Mouse (Mus musculus) hindbrain, postnatal 0 days (tissue): Measurements from ENCODE around the gene Rnaseh2a. TPM values are rescaled to one million over a fixed set of nuclear protein-coding genes. Genes with fewer than 3 reads are reported as not detected.

ENCODE experiments used
- ATAC-seq: fragments of 200-750 bp; cut with Nextera tagmentation; 2 replicates; pipeline ENCODE4 v1.8.0; 2017; ENCODE audit warnings: mild to moderate bottlenecking, moderate TSS enrichment, moderate library complexity
- DNase-seq: peaks from one replicate; pipeline ENCODE4 v3.0.0-alpha.2; 2015; ENCODE audit warnings: low spot score
- H3K27ac ChIP-seq: fragments of 300-500 bp; sonication (generic); 2 replicates; pipeline ENCODE4 v1.5.1; 2014; ENCODE audit warnings: mild to moderate bottlenecking
- H3K27me3 ChIP-seq: fragments of 300-500 bp; sonication (generic); 2 replicates; pipeline ENCODE4 v1.6.1; 2014; ENCODE audit warnings: low read length, mixed read lengths; ENCODE audit not compliant: insufficient read depth
- H3K36me3 ChIP-seq: fragments of 300-500 bp; sonication (generic); 2 replicates; pipeline ENCODE4 v1.6.1; 2014; ENCODE audit warnings: low read length, mixed read lengths; ENCODE audit not compliant: insufficient read depth
- H3K4me1 ChIP-seq: fragments of 300-500 bp; sonication (generic); 2 replicates; pipeline ENCODE4 v1.6.1; 2014; ENCODE audit warnings: antibody characterized with exemption, low read length, mixed read lengths; ENCODE audit not compliant: insufficient read depth
- H3K4me2 ChIP-seq: fragments of 300-500 bp; sonication (generic); 2 replicates; pipeline ENCODE4 v1.6.1; 2014; ENCODE audit warnings: low read depth, mild to moderate bottlenecking, low read length, moderate library complexity, mixed read lengths
- H3K4me3 ChIP-seq: fragments of 300-500 bp; sonication (generic); 2 replicates; pipeline ENCODE4 v1.5.1; 2014; ENCODE audit warnings: low read length
- H3K9ac ChIP-seq: fragments of 300-500 bp; sonication (generic); replicated peaks from 2 replicates; pipeline ENCODE4 v1.6.1; 2014; ENCODE audit warnings: mild to moderate bottlenecking, low read length, moderate library complexity, mixed read lengths
- H3K9me3 ChIP-seq: fragments of 300-500 bp; sonication (generic); 2 replicates; pipeline ENCODE4 v1.6.1; 2016; ENCODE audit warnings: low read length, mixed read lengths
- CTCF ChIP-seq: IDR thresholded peaks from 2 replicates; pipeline ENCODE4 v1.5.1; 2016; ENCODE audit warnings: antibody characterized with exemption, control low read depth, low read depth
- WGBS: fragments of 180-500 bp; shearing (Covaris S2); extraction: QIAGEN DNeasy Blood & Tissue Kit; methylation state at CpG from one replicate; pipeline ENCODE4 v1.1.7; 2014; 5-methylcytosine and 5-hydroxymethylcytosine counted together
- polyA plus RNA-seq: library from polyadenylated mRNA; unstranded; fragments of >200 nt; fragmentation: Nextera tagmentation; extraction: Ambion mirVana; gene quantifications from 2 replicates; pipeline ENCODE4 v1.2.1, GENCODE M21; 2015
- total RNA-seq: library from RNA; depleted of rRNA; stranded (reverse); fragments of >200 nt; gene quantifications from 2 replicates; pipeline ENCODE4 v1.2.3, GENCODE M21; 2014; rRNA removed

Rnaseh2a gene
- total RNA-seq (37.3 and 45.9 TPM in 2 replicates), polyA plus RNA-seq (59.0 and 59.7 TPM in 2 replicates)

- Histone ChIP-seq H3K4me2 (peak within 1 kb of the TSS; percentile 88), H3K27me3 (no peaks in the 10 kb centered on the region), H3K9me3 (no peaks in the 10 kb centered on the region), H3K4me3 (peak within 1 kb of the TSS; percentile 73), H3K36me3 (peaks cover 18% of the 10 kb centered on the region; the same call in 1 of the 2 replicates), H3K27ac (peak within 1 kb of the TSS; percentile 91), H3K4me1 (peaks cover 17% of the 10 kb centered on the region), H3K9ac (peak within 1 kb of the TSS; percentile 88)
- peak; percentile 91 for DNase-seq
- ATAC-seq, result peak; percentile 79
- WGBS, result under 1% methylated on average over 54 of the region's 56 CpGs
- TF ChIP-seq CTCF, result no peak
Measured at GRCm38 (mm10) chr8:84969241-84970134, at the start of gene Rnaseh2a, which contains the start of the genes Gm49661 and Prdx2. TSS of gene Rnaseh2a (minus strand) at chr8:84969767. TSS of gene Gm49661 (minus strand) at chr8:84969433. TSS of gene Prdx2 (plus strand) at chr8:84969587.

GRCm38 (mm10) chr8:85017209-85017608 lies 47.6 kb upstream of the Rnaseh2a start:
- TF ChIP-seq CTCF, result 0 out of 2 replicates have a peak, but pooled peaks have one; percentile 11
- WGBS, result 43% methylated on average over 5 of the region's 5 CpGs
- Histone ChIP-seq H3K36me3 (peaks cover 25% of the 10 kb centered on the region), H3K9me3 (no peaks in the 10 kb centered on the region), H3K27ac (no peak overlapping the region), H3K9ac (no peak overlapping the region), H3K4me3 (no peak overlapping the region), H3K27me3 (peaks cover 5% of the 10 kb centered on the region; the same call in 1 of the 2 replicates), H3K4me1 (no peaks in the 10 kb centered on the region), H3K4me2 (no peak overlapping the region)
- ATAC-seq (no peak), DNase-seq (no peak)

- Histone ChIP-seq H3K27me3 (peaks cover 7% of the 10 kb centered on the region; the same call in 1 of the 2 replicates), H3K4me2 (no peak overlapping the region), H3K36me3 (peaks cover 25% of the 10 kb centered on the region), H3K4me3 (no peak overlapping the region), H3K9me3 (no peaks in the 10 kb centered on the region), H3K9ac (no peak overlapping the region), H3K27ac (no peak overlapping the region), H3K4me1 (no peaks in the 10 kb centered on the region)
- TF ChIP-seq CTCF, result no peak
- 65% methylated on average over 10 of the region's 10 CpGs for WGBS
- DNase-seq (no peak), ATAC-seq (no peak)
Measured at GRCm38 (mm10) chr8:85016724-85017123, 47.2 kb upstream of the Rnaseh2a start.

DNA sequence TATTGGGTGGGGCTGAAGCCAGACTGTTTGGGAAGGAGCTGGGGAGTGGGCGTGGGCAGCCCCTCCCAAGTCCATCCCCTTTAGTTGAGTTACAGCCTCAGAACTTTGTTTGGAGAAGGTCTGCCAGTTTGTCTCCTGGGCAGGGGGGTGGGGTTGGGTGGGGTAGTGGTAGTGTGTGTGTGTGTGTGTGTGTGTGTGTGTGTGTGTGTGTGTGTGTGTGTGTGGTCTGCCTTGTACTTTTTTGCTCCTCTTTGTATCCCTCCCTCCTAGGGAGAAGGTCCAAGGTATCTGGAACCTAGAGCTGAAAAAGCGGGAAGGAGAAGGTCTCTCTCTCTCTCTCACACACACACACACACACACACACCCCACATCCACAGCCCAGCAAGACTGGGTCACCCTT lies 44.9 kb upstream of the Rnaseh2a start, which contains the start of gene Best2:
Gene Best2 (minus strand): TSS at position 101 of the 400 bp plus-strand sequence.
- no peak for ATAC-seq
- peak within 1 kb of the TSS; percentile 56 for H3K4me2 ChIP-seq
- H3K27me3 ChIP-seq, result peaks cover 16% of the 10 kb centered on the region; the same call in 1 of the 2 replicates
- H3K9ac ChIP-seq, result no peak within 1 kb of the TSS
- no peaks in the 10 kb centered on the region for H3K4me1 ChIP-seq
- 60% methylated on average over 2 of the region's 2 CpGs for WGBS
- peak within 1 kb of the TSS; percentile 28 for H3K4me3 ChIP-seq
- H3K9me3 ChIP-seq, result no peaks in the 10 kb centered on the region
- H3K27ac ChIP-seq, result no peak within 1 kb of the TSS
- H3K36me3 ChIP-seq, result peaks cover 20% of the 10 kb centered on the region
- DNase-seq, result no peak
- no peak for TF ChIP-seq CTCF

- ATAC-seq, result peak; percentile 79
Measured at GRCm38 (mm10) chr8:85013230-85013840, 43.8 kb upstream of the Rnaseh2a start.

DNA sequence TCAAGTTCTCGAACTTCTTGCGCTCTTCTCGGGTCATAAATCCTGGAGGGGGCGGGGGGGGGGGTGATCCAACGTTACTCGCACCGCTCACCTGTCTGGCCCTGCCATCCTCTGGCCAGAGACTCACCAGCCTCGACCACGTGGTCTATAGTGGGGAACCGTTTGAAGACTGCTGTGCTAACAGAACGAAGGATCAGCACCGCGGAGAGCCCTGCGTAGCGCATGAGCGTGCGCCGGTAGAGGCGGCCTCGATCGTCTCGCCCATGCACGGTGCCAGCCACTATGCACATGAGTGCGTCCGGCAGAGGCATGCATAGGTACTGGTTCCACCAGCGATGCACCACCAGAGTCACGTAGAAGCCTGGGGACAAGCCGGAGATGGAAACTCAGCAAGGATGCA lies 41.7 kb upstream of the Rnaseh2a start:
- Histone ChIP-seq H3K4me1 (no peaks in the 10 kb centered on the region), H3K36me3 (no peaks in the 10 kb centered on the region), H3K9ac (no peak overlapping the region), H3K9me3 (no peaks in the 10 kb centered on the region), H3K4me2 (no peak overlapping the region), H3K4me3 (no peak overlapping the region), H3K27ac (no peak overlapping the region), H3K27me3 (peaks cover 21% of the 10 kb centered on the region)
- no peak for TF ChIP-seq CTCF
- DNase-seq (no peak), ATAC-seq (no peak)
- WGBS, result 16% methylated on average over 28 of the region's 28 CpGs

More at GRCm38 (mm10) chr8:85013230-85013840, 43.8 kb upstream of the Rnaseh2a start:
- H3K4me1 ChIP-seq, result no peaks in the 10 kb centered on the region
- WGBS, result 10% methylated on average over 26 of the region's 26 CpGs
- H3K9me3 ChIP-seq, result no peaks in the 10 kb centered on the region
- TF ChIP-seq CTCF, result peak; percentile 81
- no peak overlapping the region for H3K27ac ChIP-seq
- peak overlapping the region; percentile 28 for H3K4me3 ChIP-seq
- H3K9ac ChIP-seq, result no peak overlapping the region
- H3K36me3 ChIP-seq, result peaks cover 9% of the 10 kb centered on the region
- H3K27me3 ChIP-seq, result peaks cover 16% of the 10 kb centered on the region; the same call in 1 of the 2 replicates
- DNase-seq, result peak; percentile 89
- peak overlapping the region; percentile 56 for H3K4me2 ChIP-seq
